Mouse (Mus musculus): ENCODE measurements at regions not wholly inside any gene's neighbourhood (a gene's known extent, or its start where the extent isn't known, plus 50 kb on each side); places are given as distances from the start of the nearest gene placed in this dataset.

DNA sequence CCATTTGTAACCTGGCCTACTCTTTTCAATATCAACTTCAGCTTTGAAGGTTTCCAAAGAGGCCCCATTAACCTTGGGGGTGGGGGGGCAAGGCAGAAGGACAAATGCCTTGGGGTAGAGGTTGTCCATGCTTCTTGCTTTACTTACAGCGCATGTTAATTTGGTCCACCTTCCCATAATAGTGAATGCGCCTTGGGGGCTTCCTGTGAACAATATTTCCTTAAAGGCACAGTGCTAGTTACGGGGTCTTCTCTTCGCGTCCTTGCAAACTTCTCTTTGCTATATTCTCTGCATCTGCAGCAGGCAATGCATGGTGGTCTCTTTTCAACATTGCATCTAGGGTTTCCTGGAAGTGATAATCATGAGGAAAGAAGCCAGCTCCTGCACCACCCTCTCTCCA, 111.3 kb upstream of the Rtl1 start:
- no peak for TF ChIP-seq POLR2A (IDR thresholded peaks at IDR 0.05; ENCODE audit: low read depth, low read length)
- no peak for TF ChIP-seq CTCF (IDR thresholded peaks at IDR 0.05; ENCODE audit: extremely low read depth, insufficient read depth, insufficient read length, insufficient replicate concordance)
